31 mouse cellular contexts compared by ENCODE assay signal in genomic region chr3:32628141-32628540, GRCm38 (mm10). TPM values are rescaled to one million over a fixed set of nuclear protein-coding genes. Genes with fewer than 3 reads are reported as not detected.
DNase-seq lines count a peak whose midpoint lies in the region; ATAC-seq and TF ChIP-seq lines count a peak whose summit lies in the region.
"Had no signal": no experiment of that assay in that cellular context is flagged by ENCODE, and none has a peak within 500 bp of the region (broad histone marks: within the 10 kb centered on the region; RNA-seq: fewer than 3 reads in every experiment).

No protein-coding gene starts in this region.

- peak; percentile 25; the same call in 1 of the 2 replicates for ATAC-seq in lung, postnatal 0 days
- ATAC-seq: intestine, embryonic 16.5 days; Patski had no signal

- H3K36me3 ChIP-seq in heart, embryonic 10.5 days = no peaks in the 10 kb centered on the region
- no peaks in the 10 kb centered on the region for H3K36me3 ChIP-seq in lung, postnatal 0 days (ENCODE audit: insufficient read depth, low read length)
- H3K36me3 ChIP-seq: embryonic facial prominence, embryonic 12.5 days; forebrain, embryonic 12.5 days; hindbrain, embryonic 13.5 days; limb, embryonic 12.5 days; liver, embryonic 15.5 days; midbrain, embryonic 12.5 days; neural tube, embryonic 12.5 days had no signal

- WGBS in heart, embryonic 10.5 days = 73% methylated on average over 7 of the region's 7 CpGs
- WGBS in lung, postnatal 0 days = 73% methylated on average over 7 of the region's 7 CpGs

- no peaks in the 10 kb centered on the region for H3K9me3 ChIP-seq in heart, embryonic 10.5 days
- H3K9me3 ChIP-seq in lung, postnatal 0 days (ENCODE audit: low read length) = no peaks in the 10 kb centered on the region
- H3K9me3 ChIP-seq: embryonic facial prominence, embryonic 12.5 days; forebrain, embryonic 12.5 days; hindbrain, embryonic 13.5 days; limb, embryonic 12.5 days; liver, embryonic 15.5 days; midbrain, embryonic 12.5 days; neural tube, embryonic 12.5 days had no signal

- H3K4me2 ChIP-seq in lung, postnatal 0 days (replicated peaks; ENCODE audit: low read depth, low read length) = no peak overlapping the region
- H3K4me2 ChIP-seq: embryonic facial prominence, embryonic 12.5 days; forebrain, embryonic 12.5 days; hindbrain, embryonic 13.5 days; limb, embryonic 12.5 days; liver, embryonic 15.5 days; lung, embryonic 14.5 days; midbrain, embryonic 12.5 days; neural tube, embryonic 12.5 days had no signal

- H3K4me3 ChIP-seq in heart, embryonic 10.5 days = no peak overlapping the region
- H3K4me3 ChIP-seq in lung, postnatal 0 days (ENCODE audit: low read depth, low read length) = no peak overlapping the region
- H3K4me3 ChIP-seq: embryonic facial prominence, embryonic 12.5 days; forebrain, embryonic 12.5 days; heart, adult 2 months; hindbrain, embryonic 13.5 days; layer of hippocampus, adult 2 months; left cerebral cortex, adult 2 months; limb, embryonic 12.5 days; liver, embryonic 15.5 days; midbrain, embryonic 12.5 days; myocyte; neural tube, embryonic 12.5 days had no signal

- TF ChIP-seq CTCF in lung, postnatal 0 days (IDR thresholded peaks at IDR 0.05) = no peak

- no peak overlapping the region for H3K9ac ChIP-seq in lung, postnatal 0 days (replicated peaks; ENCODE audit: low read depth)
- H3K9ac ChIP-seq: embryonic facial prominence, embryonic 12.5 days; forebrain, embryonic 12.5 days; hindbrain, embryonic 13.5 days; limb, embryonic 12.5 days; liver, embryonic 15.5 days; lung, embryonic 14.5 days; midbrain, embryonic 12.5 days; neural tube, embryonic 12.5 days had no signal

- TF ChIP-seq EP300 in lung, postnatal 0 days (IDR thresholded peaks at IDR 0.05) = no peak

- no peak overlapping the region for H3K27ac ChIP-seq in heart, embryonic 10.5 days
- no peak overlapping the region for H3K27ac ChIP-seq in lung, postnatal 0 days (ENCODE audit: low read length)
- H3K27ac ChIP-seq: embryonic facial prominence, embryonic 12.5 days; forebrain, embryonic 12.5 days; heart, adult 2 months; hindbrain, embryonic 13.5 days; layer of hippocampus, adult 2 months; left cerebral cortex, adult 2 months; limb, embryonic 12.5 days; liver, embryonic 15.5 days; midbrain, embryonic 12.5 days; neural tube, embryonic 12.5 days; stomach, postnatal 0 days had no signal

- no peaks in the 10 kb centered on the region for H3K4me1 ChIP-seq in heart, embryonic 10.5 days
- no peaks in the 10 kb centered on the region for H3K4me1 ChIP-seq in lung, postnatal 0 days (ENCODE audit: insufficient read depth, low read depth, low read length)
- H3K4me1 ChIP-seq: embryonic facial prominence, embryonic 12.5 days; forebrain, embryonic 12.5 days; hindbrain, embryonic 13.5 days; limb, embryonic 12.5 days; liver, embryonic 15.5 days; midbrain, embryonic 12.5 days; neural tube, embryonic 12.5 days had no signal

- DNase-seq in gastrocnemius, adult 18-20 months (ENCODE audit: low spot score) = peak; percentile 18
- no peak for DNase-seq in gastrocnemius, postnatal 4 days (ENCODE audit: low spot score in 2 of 2)
- peak; percentile 29 to 34 for DNase-seq in heart, adult 9 months (ENCODE audit: low spot score in 2 of 2)
- no peak for DNase-seq in heart, embryonic 10.5 days (ENCODE audit: low spot score)
- no peak for DNase-seq in lung, postnatal 0 days (ENCODE audit: low spot score)
- DNase-seq in lung, postnatal 4 days = no peak
- no peak for DNase-seq in T-cell, adult 2 months (ENCODE audit: low spot score)
- DNase-seq: adrenal gland, postnatal 14 days; cerebellum, adult 11 months; cerebellum, adult 9-10 months; cerebellum, postnatal 36 days; kidney, adult 9 months; kidney, postnatal 25 days; lung, embryonic 14.5 days; right cerebral cortex, adult 18-20 months; thymus, adult 18-20 months; thymus, postnatal 36 days had no signal

- H3K27me3 ChIP-seq in heart, embryonic 10.5 days (ENCODE audit: insufficient read depth, poor library complexity, severe bottlenecking) = no peaks in the 10 kb centered on the region
- no peaks in the 10 kb centered on the region for H3K27me3 ChIP-seq in lung, postnatal 0 days (replicated peaks; ENCODE audit: insufficient read depth, low read length)
- H3K27me3 ChIP-seq: embryonic facial prominence, embryonic 12.5 days; forebrain, embryonic 12.5 days; hindbrain, embryonic 13.5 days; limb, embryonic 12.5 days; liver, embryonic 15.5 days; midbrain, embryonic 12.5 days; neural tube, embryonic 12.5 days had no signal

RNA-seq across cellular contexts. Expression of gene Gnb4, which starts 11.8 kb away (rescaled TPM):
- total RNA-seq in gastrocnemius, adult 18-20 months (2021) = 1 to 10 TPM; 3.4 to 5.5 TPM
- 10 to 100 TPM; 39.1 to 39.5 TPM for total RNA-seq in gastrocnemius, postnatal 4 days (2021)
- 57.9 and 59.5 TPM in 2 replicates for polyA plus RNA-seq in heart, embryonic 10.5 days (2016; fragmentation: Nextera tagmentation; extraction: Ambion mirVana)
- polyA plus RNA-seq in lung, postnatal 0 days (2015; fragmentation: Nextera tagmentation; extraction: Ambion mirVana) = 109 and 114 TPM in 2 replicates

Comparison
In these comparisons a context has a peak if more than half of its experiments do, and no peak if none do; other contexts are left out.
1. DNase-seq: peak in gastrocnemius, adult 18-20 months (single experiment) and heart, adult 9 months (2 of 2); none in gastrocnemius, postnatal 4 days (0 of 2), heart, embryonic 10.5 days (single experiment), lung, postnatal 0 days (single experiment), lung, postnatal 4 days (0 of 2) and T-cell, adult 2 months (single experiment).
2. RNA of gene Gnb4, which starts 11.8 kb away (total RNA-seq): 39.1 to 39.5 TPM in gastrocnemius, postnatal 4 days; 3.4 to 5.5 TPM in gastrocnemius, adult 18-20 months; every median in the first group is over 4 times any median in the second.